Mouse (Mus musculus) gastrocnemius, adult 2 months (tissue): ENCODE data around the gene Mon1b. TPM values are rescaled to one million over a fixed set of nuclear protein-coding genes. Genes with fewer than 3 reads are reported as not detected.

Experiments
- DNase-seq: peaks from one replicate; pipeline ENCODE4 v3.0.0; 2022
- H3K27ac ChIP-seq: fragments of 200-600 bp; 2 replicates; pipeline ENCODE4 v1.8.1; 2022; ENCODE audit warnings: mild to moderate bottlenecking
- H3K4me3 ChIP-seq: fragments of 200-600 bp; 2 replicates; pipeline ENCODE4 v1.8.1; 2022; ENCODE audit warnings: mild to moderate bottlenecking, moderate library complexity
- CTCF ChIP-seq: fragments of 200-600 bp; IDR thresholded peaks from 2 replicates; pipeline ENCODE4 v1.8.1; 2022; ENCODE audit warnings: antibody characterized with exemption, mild to moderate bottlenecking, moderate library complexity
- intact Hi-C: fragments of 180-260 bp; cut with DNase I; formaldehyde crosslinking; loops from one replicate; pipeline ENCODE4 v1.15.1; 2025
- total RNA-seq, 2 experiments: library from RNA; stranded (reverse); gene quantifications; 2 replicates each; pipeline ENCODE4 v1.2.3; 2021

Gene Mon1b
- total RNA-seq, 2 experiments from 2014 or later = 3.0 to 3.7 TPM

- intact Hi-C loops = no loop called here
These were observed 44.0 kb downstream of the Mon1b start for GRCm38 (mm10) chr8:113679361-113679760.

GRCm38 (mm10) chr8:113687889-113688542 is 52.6 kb downstream of the Mon1b start:
- TF ChIP-seq CTCF = no peak
- intact Hi-C loops = no loop called here
- Histone ChIP-seq H3K4me3 (peak overlapping the region; percentile 28; the same call in 1 of the 2 replicates), H3K27ac (no peak overlapping the region)
- DNase-seq = peak; percentile 48

More at GRCm38 (mm10) chr8:113679361-113679760, 44.0 kb downstream of the Mon1b start:
- no peak overlapping the region for H3K4me3 ChIP-seq
- DNase-seq = no peak
- TF ChIP-seq CTCF = no peak
- no peak overlapping the region for H3K27ac ChIP-seq

GRCm38 (mm10) chr8:113688543-113688915 is 53.1 kb downstream of the Mon1b start:
- no peak overlapping the region for H3K27ac ChIP-seq
- DNase-seq = no peak
- H3K4me3 ChIP-seq = no peak overlapping the region
- no peak for TF ChIP-seq CTCF
- intact Hi-C loops = no loop called here

- no peak for DNase-seq
- Histone ChIP-seq H3K4me3 (no peak overlapping the region), H3K27ac (no peak overlapping the region)
- intact Hi-C loops = no loop called here
- no peak for TF ChIP-seq CTCF
These were observed 56.4 kb downstream of the Mon1b start for GRCm38 (mm10) chr8:113691622-113692343.

Other genes starting within 250 kb of the Mon1b start
- not detected for gene Syce1l, start 7.6 kb downstream of the Mon1b start, total RNA-seq
- under 1 TPM; 0.03 to 0.15 TPM for gene Adamts18, start 213.2 kb downstream of the Mon1b start, total RNA-seq